Mouse (Mus musculus): Measurements from ENCODE around the gene Rpl31.

DNA sequence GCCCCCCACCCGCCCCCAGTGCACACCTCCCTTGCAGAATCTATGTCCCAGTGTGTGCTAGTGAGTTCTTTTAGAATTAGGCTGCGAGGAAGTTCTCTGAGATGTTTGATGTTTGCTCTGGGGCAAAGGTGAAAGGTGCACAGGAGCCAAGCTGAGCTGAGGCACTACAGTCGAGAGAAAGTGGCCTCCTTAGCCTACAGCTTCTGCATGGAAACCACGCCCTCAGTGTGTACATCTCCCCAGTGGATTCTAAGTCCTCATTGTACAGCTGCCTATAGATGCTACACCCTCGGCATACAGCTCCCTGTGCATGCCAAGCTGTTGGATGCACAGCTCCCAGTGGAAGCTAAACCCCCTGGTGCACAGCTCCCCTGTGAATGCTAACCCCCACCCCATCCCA lies 28.2 kb upstream of the Rpl31 start:
- no peak for TF ChIP-seq GATA1 (IDR thresholded peaks at IDR 0.05; ENCODE audit: low read length)
- TF ChIP-seq TAL1 (IDR thresholded peaks at IDR 0.05; ENCODE audit: low read length) = no peak
